Mouse (Mus musculus) kidney, embryonic 14.5 days (tissue): ENCODE data around the gene Mc1r. TPM values are rescaled to one million over a fixed set of nuclear protein-coding genes. Genes with fewer than 3 reads are reported as not detected.

Source experiments
- ATAC-seq: fragments of 200-750 bp; cut with Nextera tagmentation; 2 replicates; pipeline ENCODE4 v1.8.0; 2017; ENCODE audit warnings: moderate number of reproducible peaks, mild to moderate bottlenecking, moderate TSS enrichment, moderate library complexity; ENCODE audit not compliant: low FRiP score, low TSS enrichment
- H3K27ac ChIP-seq: fragments of 300-500 bp; sonication (generic); 2 replicates; pipeline ENCODE4 v1.5.1; 2014; ENCODE audit warnings: low read depth, mild to moderate bottlenecking, low read length, moderate library complexity, mixed read lengths
- H3K27me3 ChIP-seq: fragments of 300-500 bp; sonication (generic); 2 replicates; pipeline ENCODE4 v1.6.1; 2014; ENCODE audit warnings: mild to moderate bottlenecking, low read length; ENCODE audit not compliant: control insufficient read depth, insufficient read depth
- H3K36me3 ChIP-seq: fragments of 300-500 bp; sonication (generic); 2 replicates; pipeline ENCODE4 v1.6.1; 2014; ENCODE audit warnings: low read length, mixed read lengths; ENCODE audit not compliant: control insufficient read depth, insufficient read depth
- H3K4me1 ChIP-seq: fragments of 300-500 bp; sonication (generic); 2 replicates; pipeline ENCODE4 v1.6.1; 2014; ENCODE audit warnings: low read length, mixed read lengths; ENCODE audit not compliant: control insufficient read depth, insufficient read depth
- H3K4me2 ChIP-seq: fragments of 300-500 bp; sonication (generic); replicated peaks from 2 replicates; pipeline ENCODE4 v1.6.1; 2014; ENCODE audit warnings: low read depth, mild to moderate bottlenecking, low read length
- H3K4me3 ChIP-seq: fragments of 300-500 bp; sonication (generic); 2 replicates; pipeline ENCODE4 v1.5.1; 2014; ENCODE audit warnings: mild to moderate bottlenecking, low read length
- H3K9ac ChIP-seq: fragments of 300-500 bp; sonication (generic); 2 replicates; pipeline ENCODE4 v1.6.1; 2014; ENCODE audit warnings: low read depth, mild to moderate bottlenecking, low read length, moderate library complexity
- H3K9me3 ChIP-seq: fragments of 300-500 bp; sonication (generic); 2 replicates; pipeline ENCODE4 v1.6.1; 2016; ENCODE audit warnings: low read length; ENCODE audit not compliant: control insufficient read depth
- WGBS: fragments of 180-500 bp; shearing (Covaris S2); extraction: QIAGEN DNeasy Blood & Tissue Kit; methylation state at CpG from one replicate; pipeline ENCODE4 v1.1.7; 2014; 5-methylcytosine and 5-hydroxymethylcytosine counted together
- polyA plus RNA-seq: library from polyadenylated mRNA; unstranded; fragments of >200 nt; fragmentation: Nextera tagmentation; extraction: Ambion mirVana; gene quantifications from 2 replicates; pipeline ENCODE4 v1.2.1, GENCODE M21; 2014

Gene Mc1r
- polyA plus RNA-seq = not detected in 2 replicates

GRCm38 (mm10) chr8:123406786-123407185 is at the start of gene Mc1r:
Gene Mc1r, plus strand, starts transcription at chr8:123407107.
- peaks cover 6% of the 10 kb centered on the region; the same call in 1 of the 2 replicates for H3K4me1 ChIP-seq
- no peaks in the 10 kb centered on the region for H3K9me3 ChIP-seq
- no peak within 1 kb of the TSS for H3K4me2 ChIP-seq
- H3K27ac ChIP-seq = no peak within 1 kb of the TSS
- ATAC-seq = no peak
- WGBS = 15% methylated on average over 4 of the region's 4 CpGs
- H3K4me3 ChIP-seq = no peak within 1 kb of the TSS
- H3K27me3 ChIP-seq = peaks cover 24% of the 10 kb centered on the region
- no peak within 1 kb of the TSS for H3K9ac ChIP-seq
- peaks cover 17% of the 10 kb centered on the region for H3K36me3 ChIP-seq

- Histone ChIP-seq H3K4me3 (no peak overlapping the region), H3K27ac (no peak overlapping the region), H3K36me3 (no peaks in the 10 kb centered on the region), H3K9me3 (no peaks in the 10 kb centered on the region), H3K4me2 (no peak overlapping the region), H3K9ac (no peak overlapping the region), H3K27me3 (no peaks in the 10 kb centered on the region), H3K4me1 (no peaks in the 10 kb centered on the region)
- WGBS = 53% methylated on average over 12 of the region's 12 CpGs
- ATAC-seq = peak; percentile 71
Measured at GRCm38 (mm10) chr8:123361082-123361739, 45.7 kb upstream of the Mc1r start.

DNA sequence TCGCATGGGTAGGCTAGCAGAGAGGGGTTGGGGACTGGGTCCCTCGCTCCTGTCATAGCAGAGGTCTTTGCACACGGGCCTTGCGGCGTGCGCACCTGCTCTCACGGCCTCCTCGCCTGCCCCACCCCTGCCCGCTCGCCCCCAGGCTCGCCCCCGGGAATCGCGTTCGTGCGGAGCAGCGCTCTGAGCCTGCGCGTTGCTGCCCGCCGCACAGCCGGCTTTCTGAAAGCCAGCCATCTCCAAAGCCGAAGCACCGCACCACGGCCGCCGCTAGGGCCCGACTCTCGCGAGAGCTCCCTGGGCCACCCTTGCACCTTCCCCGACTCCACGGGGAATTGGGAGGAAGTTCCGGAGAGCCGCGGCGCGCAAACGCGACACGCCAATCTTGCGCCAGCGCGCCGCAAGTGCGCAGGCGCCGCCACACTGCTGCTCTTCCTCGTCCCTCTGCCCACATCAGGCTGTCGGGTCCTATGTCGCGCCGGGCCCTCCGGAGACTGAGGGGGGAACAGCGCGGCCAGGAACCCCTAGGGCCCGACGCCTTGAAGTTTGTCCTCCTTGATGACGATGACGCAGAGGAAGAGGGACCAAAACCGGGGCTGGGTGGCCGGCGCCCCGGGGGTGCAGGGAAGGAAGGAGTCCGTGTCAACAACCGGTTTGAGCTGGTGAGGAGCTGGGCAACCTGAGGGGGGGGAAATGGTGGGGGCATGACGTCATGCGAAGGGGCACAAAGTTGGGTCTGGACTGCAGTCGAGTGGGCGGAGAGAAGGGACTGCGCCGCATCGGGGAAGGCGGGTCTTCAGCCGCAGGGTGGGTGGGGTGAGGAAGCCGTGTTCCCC is 33.3 kb upstream of the Mc1r start, which contains the start of gene Tcf25:
TSS of gene Tcf25 (plus strand) at position 351 of the 836 bp plus-strand sequence.
- H3K9me3 ChIP-seq = no peaks in the 10 kb centered on the region
- peak within 1 kb of the TSS; percentile 92 for H3K4me3 ChIP-seq
- peak within 1 kb of the TSS; percentile 89 for H3K9ac ChIP-seq
- peaks cover 8% of the 10 kb centered on the region; the same call in 1 of the 2 replicates for H3K4me1 ChIP-seq
- under 1% methylated on average over 73 of the region's 75 CpGs for WGBS
- peak; percentile 93 for ATAC-seq
- no peaks in the 10 kb centered on the region for H3K27me3 ChIP-seq
- H3K36me3 ChIP-seq = peaks cover 6% of the 10 kb centered on the region; the same call in 1 of the 2 replicates
- H3K27ac ChIP-seq = peak within 1 kb of the TSS; percentile 96
- peak within 1 kb of the TSS; percentile 69 for H3K4me2 ChIP-seq

DNA sequence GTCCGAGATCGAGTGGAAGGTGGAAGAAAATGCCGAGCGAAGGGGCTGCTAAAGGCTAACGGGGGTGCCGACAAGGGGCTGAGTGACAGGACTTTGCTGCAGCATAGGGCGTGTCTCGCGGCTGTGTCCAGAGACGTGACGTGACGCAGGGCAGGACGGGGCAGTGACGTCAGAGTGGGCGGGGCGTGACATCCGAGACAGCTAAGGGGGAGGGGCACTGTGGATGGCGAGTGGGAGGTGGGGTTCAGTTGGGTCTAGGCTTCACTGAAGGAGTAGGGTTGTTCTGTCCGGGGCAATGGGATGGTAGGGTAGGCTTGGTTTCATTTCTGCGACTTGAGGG is 32.7 kb upstream of the Mc1r start:
- Histone ChIP-seq H3K36me3 (peaks cover 6% of the 10 kb centered on the region; the same call in 1 of the 2 replicates), H3K4me1 (peaks cover 8% of the 10 kb centered on the region; the same call in 1 of the 2 replicates), H3K9me3 (no peaks in the 10 kb centered on the region), H3K27ac (peak overlapping the region; percentile 96), H3K9ac (peak overlapping the region; percentile 89), H3K27me3 (no peaks in the 10 kb centered on the region), H3K4me2 (peak overlapping the region; percentile 69), H3K4me3 (peak overlapping the region; percentile 92)
- WGBS = 0% methylated on average over 20 of the region's 20 CpGs
- peak; percentile 83 for ATAC-seq

GRCm38 (mm10) chr8:123375701-123376100 is 31.2 kb upstream of the Mc1r start:
- Histone ChIP-seq H3K4me3 (no peak overlapping the region), H3K4me2 (no peak overlapping the region), H3K36me3 (peaks cover 6% of the 10 kb centered on the region; the same call in 1 of the 2 replicates), H3K9ac (no peak overlapping the region), H3K27ac (no peak overlapping the region), H3K9me3 (no peaks in the 10 kb centered on the region), H3K4me1 (peaks cover 8% of the 10 kb centered on the region; the same call in 1 of the 2 replicates), H3K27me3 (no peaks in the 10 kb centered on the region)
- no peak for ATAC-seq
- WGBS = 83% methylated on average over 10 of the region's 10 CpGs

GRCm38 (mm10) chr8:123376106-123376505 is 30.8 kb upstream of the Mc1r start:
- no peaks in the 10 kb centered on the region for H3K9me3 ChIP-seq

GRCm38 (mm10) chr8:123381711-123382110 is 25.2 kb upstream of the Mc1r start:
- Histone ChIP-seq H3K9me3 (no peaks in the 10 kb centered on the region), H3K4me3 (no peak overlapping the region), H3K9ac (no peak overlapping the region), H3K36me3 (peaks cover 57% of the 10 kb centered on the region), H3K4me1 (no peaks in the 10 kb centered on the region), H3K27me3 (no peaks in the 10 kb centered on the region), H3K4me2 (no peak overlapping the region), H3K27ac (no peak overlapping the region)
- no peak for ATAC-seq
- 92% methylated on average over 4 of the region's 4 CpGs for WGBS

More at GRCm38 (mm10) chr8:123376106-123376505, 30.8 kb upstream of the Mc1r start:
- H3K9ac ChIP-seq = no peak overlapping the region
- no peak for ATAC-seq
- H3K4me1 ChIP-seq = peaks cover 8% of the 10 kb centered on the region; the same call in 1 of the 2 replicates
- 75% methylated on average over 8 of the region's 8 CpGs for WGBS
- no peak overlapping the region for H3K4me3 ChIP-seq
- H3K4me2 ChIP-seq = no peak overlapping the region
- H3K27me3 ChIP-seq = no peaks in the 10 kb centered on the region
- peaks cover 10% of the 10 kb centered on the region; the same call in 1 of the 2 replicates for H3K36me3 ChIP-seq
- no peak overlapping the region for H3K27ac ChIP-seq

DNA sequence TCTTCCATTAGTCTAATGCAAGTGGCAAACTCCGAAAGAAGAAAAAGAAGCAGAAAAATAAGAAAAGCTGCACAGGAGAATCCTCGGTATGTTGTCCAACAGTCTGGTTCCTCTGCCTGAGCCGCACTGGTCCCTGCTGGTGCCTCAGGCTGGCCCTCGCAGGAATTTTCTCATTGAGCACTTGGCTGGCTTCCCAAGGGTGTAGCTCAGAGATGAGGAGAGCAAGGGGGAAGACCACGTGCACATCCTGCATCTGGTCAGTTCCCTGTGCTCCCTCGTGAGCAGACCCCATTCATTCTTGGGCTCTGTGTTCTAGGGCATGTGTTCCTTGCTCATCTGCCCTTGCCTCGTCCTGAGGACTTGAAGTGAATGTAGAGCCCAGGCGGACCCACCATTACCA is 24.4 kb upstream of the Mc1r start:
- ATAC-seq = no peak
- no peak overlapping the region for H3K9ac ChIP-seq
- 92% methylated on average over 8 of the region's 8 CpGs for WGBS
- H3K4me3 ChIP-seq = no peak overlapping the region
- H3K4me1 ChIP-seq = no peaks in the 10 kb centered on the region
- H3K27ac ChIP-seq = no peak overlapping the region
- no peak overlapping the region for H3K4me2 ChIP-seq
- H3K9me3 ChIP-seq = no peaks in the 10 kb centered on the region
- no peaks in the 10 kb centered on the region for H3K27me3 ChIP-seq
- H3K36me3 ChIP-seq = peaks cover 62% of the 10 kb centered on the region
